In genomic region chr11:23049642-23050041, GRCm38 (mm10) we compare ENCODE assay signal across 28 mouse cellular contexts. TPM values are rescaled to one million over a fixed set of nuclear protein-coding genes. Genes with fewer than 3 reads are reported as not detected.
DNase-seq lines count a peak whose midpoint lies in the region; ATAC-seq and TF ChIP-seq lines count a peak whose summit lies in the region.
"Had no signal": no experiment of that assay in that cellular context is flagged by ENCODE, and none has a peak within 500 bp of the region (broad histone marks: within the 10 kb centered on the region; RNA-seq: fewer than 3 reads in every experiment).

No protein-coding gene starts in this region.

- no peak overlapping the region for H3K9ac ChIP-seq in forebrain, embryonic 14.5 days (ENCODE audit: low read length)
- H3K9ac ChIP-seq in forebrain, embryonic 16.5 days (replicated peaks; ENCODE audit: low read depth, low read length) = no peak overlapping the region
- no peak overlapping the region for H3K9ac ChIP-seq in midbrain, embryonic 14.5 days (replicated peaks; ENCODE audit: low read length)
- H3K9ac ChIP-seq in midbrain, embryonic 13.5 days (replicated peaks) = no peak overlapping the region
- no peak overlapping the region for H3K9ac ChIP-seq in midbrain, embryonic 16.5 days (ENCODE audit: low read depth, low read length)
- H3K9ac ChIP-seq in midbrain, postnatal 0 days (replicated peaks; ENCODE audit: low read length, poor library complexity, severe bottlenecking) = no peak overlapping the region
- H3K9ac ChIP-seq: embryonic facial prominence, embryonic 13.5 days; embryonic facial prominence, embryonic 15.5 days; forebrain, embryonic 12.5 days had no signal

- H3K36me3 ChIP-seq in forebrain, embryonic 14.5 days (ENCODE audit: control insufficient read depth, insufficient read depth, low read length) = no peaks in the 10 kb centered on the region
- no peaks in the 10 kb centered on the region for H3K36me3 ChIP-seq in forebrain, embryonic 16.5 days (ENCODE audit: control insufficient read depth, insufficient read depth)
- H3K36me3 ChIP-seq in midbrain, embryonic 14.5 days (ENCODE audit: control insufficient read depth, insufficient read depth, low read length) = no peaks in the 10 kb centered on the region
- H3K36me3 ChIP-seq in midbrain, embryonic 13.5 days = no peaks in the 10 kb centered on the region
- H3K36me3 ChIP-seq in midbrain, embryonic 16.5 days (ENCODE audit: control insufficient read depth, insufficient read depth, low read length) = no peaks in the 10 kb centered on the region
- H3K36me3 ChIP-seq in midbrain, postnatal 0 days (ENCODE audit: insufficient read depth, low read length) = no peaks in the 10 kb centered on the region
- H3K36me3 ChIP-seq: embryonic facial prominence, embryonic 13.5 days; embryonic facial prominence, embryonic 15.5 days; forebrain, embryonic 10.5 days; forebrain, embryonic 12.5 days; G1E had no signal

- no peak for TF ChIP-seq CTCF in midbrain, postnatal 0 days (IDR thresholded peaks at IDR 0.05)

- intact Hi-C loops in heart, postnatal 25 days (cut with DNase I) = no loop called here

- H3K4me1 ChIP-seq in forebrain, embryonic 14.5 days (ENCODE audit: control insufficient read depth, insufficient read depth, low read length) = no peaks in the 10 kb centered on the region
- H3K4me1 ChIP-seq in forebrain, embryonic 16.5 days (replicated peaks; ENCODE audit: control insufficient read depth, insufficient read depth, low read length) = no peaks in the 10 kb centered on the region
- H3K4me1 ChIP-seq in midbrain, embryonic 14.5 days (ENCODE audit: control insufficient read depth, insufficient read depth, low read length) = no peaks in the 10 kb centered on the region
- H3K4me1 ChIP-seq in midbrain, embryonic 13.5 days (replicated peaks) = 0 out of 2 replicates have a peak, but pooled peaks cover 9% of the 10 kb centered on the region
- peaks cover 6% of the 10 kb centered on the region for H3K4me1 ChIP-seq in midbrain, embryonic 16.5 days (ENCODE audit: control insufficient read depth, insufficient read depth, low read length)
- H3K4me1 ChIP-seq in midbrain, postnatal 0 days (ENCODE audit: insufficient read depth, low read length) = peaks cover 3% of the 10 kb centered on the region; the same call in 1 of the 2 replicates

- no peak overlapping the region for H3K27ac ChIP-seq in forebrain, embryonic 14.5 days (ENCODE audit: low read depth, low read length)
- no peak overlapping the region for H3K27ac ChIP-seq in forebrain, embryonic 16.5 days (ENCODE audit: low read length)
- H3K27ac ChIP-seq in midbrain, embryonic 14.5 days (replicated peaks; ENCODE audit: low read depth, low read length) = no peak overlapping the region
- no peak overlapping the region for H3K27ac ChIP-seq in midbrain, embryonic 13.5 days
- H3K27ac ChIP-seq in midbrain, embryonic 16.5 days (ENCODE audit: low read length) = no peak overlapping the region
- H3K27ac ChIP-seq in midbrain, postnatal 0 days (ENCODE audit: low read depth, low read length) = no peak overlapping the region
- H3K27ac ChIP-seq: embryonic facial prominence, embryonic 13.5 days; embryonic facial prominence, embryonic 15.5 days; forebrain, embryonic 10.5 days; forebrain, embryonic 12.5 days had no signal

- no peak overlapping the region for H3K4me3 ChIP-seq in forebrain, embryonic 14.5 days (ENCODE audit: low read depth, low read length)
- H3K4me3 ChIP-seq in forebrain, embryonic 16.5 days (replicated peaks; ENCODE audit: low read length) = no peak overlapping the region
- H3K4me3 ChIP-seq in midbrain, embryonic 14.5 days (replicated peaks; ENCODE audit: low read depth, low read length) = no peak overlapping the region
- H3K4me3 ChIP-seq in midbrain, embryonic 13.5 days (replicated peaks) = no peak overlapping the region
- no peak overlapping the region for H3K4me3 ChIP-seq in midbrain, embryonic 16.5 days (ENCODE audit: low read depth, low read length)
- no peak overlapping the region for H3K4me3 ChIP-seq in midbrain, postnatal 0 days (ENCODE audit: low read depth, low read length)
- H3K4me3 ChIP-seq: embryonic facial prominence, embryonic 13.5 days; embryonic facial prominence, embryonic 15.5 days; erythroblast, embryonic 14.5 days; forebrain, embryonic 10.5 days; forebrain, embryonic 12.5 days had no signal

- no peaks in the 10 kb centered on the region for H3K27me3 ChIP-seq in forebrain, embryonic 14.5 days (replicated peaks; ENCODE audit: control insufficient read depth, insufficient read depth, low read length)
- no peaks in the 10 kb centered on the region for H3K27me3 ChIP-seq in forebrain, embryonic 16.5 days (replicated peaks; ENCODE audit: control insufficient read depth, insufficient read depth, low read length)
- H3K27me3 ChIP-seq in midbrain, embryonic 14.5 days (ENCODE audit: control insufficient read depth, insufficient read depth, low read length) = no peaks in the 10 kb centered on the region
- no peaks in the 10 kb centered on the region for H3K27me3 ChIP-seq in midbrain, embryonic 13.5 days
- no peaks in the 10 kb centered on the region for H3K27me3 ChIP-seq in midbrain, embryonic 16.5 days (ENCODE audit: control insufficient read depth, insufficient read depth, low read depth, low read length)
- no peaks in the 10 kb centered on the region for H3K27me3 ChIP-seq in midbrain, postnatal 0 days (ENCODE audit: insufficient read depth, low read length)
- H3K27me3 ChIP-seq: CH12.LX; embryonic facial prominence, embryonic 13.5 days; embryonic facial prominence, embryonic 15.5 days; forebrain, embryonic 12.5 days had no signal

- H3K9me3 ChIP-seq in forebrain, embryonic 14.5 days (replicated peaks; ENCODE audit: control insufficient read depth, low read length) = no peaks in the 10 kb centered on the region
- no peaks in the 10 kb centered on the region for H3K9me3 ChIP-seq in forebrain, embryonic 16.5 days (ENCODE audit: control insufficient read depth, low read length)
- no peaks in the 10 kb centered on the region for H3K9me3 ChIP-seq in midbrain, embryonic 14.5 days (ENCODE audit: control insufficient read depth, low read length)
- H3K9me3 ChIP-seq in midbrain, embryonic 13.5 days = no peaks in the 10 kb centered on the region
- no peaks in the 10 kb centered on the region for H3K9me3 ChIP-seq in midbrain, embryonic 16.5 days (replicated peaks; ENCODE audit: control insufficient read depth, low read length, poor library complexity, severe bottlenecking)
- H3K9me3 ChIP-seq in midbrain, postnatal 0 days (ENCODE audit: low read length) = no peaks in the 10 kb centered on the region
- H3K9me3 ChIP-seq: embryonic facial prominence, embryonic 13.5 days; embryonic facial prominence, embryonic 15.5 days; forebrain, embryonic 10.5 days; forebrain, embryonic 12.5 days; G1E had no signal

- peak; percentile 8 for DNase-seq in forebrain, embryonic 14.5 days (ENCODE audit: low spot score)
- peak; percentile 25 for DNase-seq in midbrain, embryonic 14.5 days
- no peak for DNase-seq in midbrain, postnatal 0 days (ENCODE audit: low spot score)
- DNase-seq in heart, postnatal 25 days (ENCODE audit: low spot score) = no peak
- DNase-seq: adrenal gland, adult 8-10 months; adrenal gland, postnatal 14 days; adrenal gland, postnatal 36 days; B cell, adult 2 months; cerebellum, adult 11 months; cerebellum, adult 18-20 months; cerebellum, adult 8-10 months; cerebellum, adult 9-11 months; cerebellum, postnatal 14 days; cerebellum, postnatal 36 days; embryo, embryonic 11 days had no signal

- H3K4me2 ChIP-seq in forebrain, embryonic 14.5 days (ENCODE audit: low read length) = no peak overlapping the region
- H3K4me2 ChIP-seq in forebrain, embryonic 16.5 days (ENCODE audit: low read length) = no peak overlapping the region
- H3K4me2 ChIP-seq in midbrain, embryonic 14.5 days (ENCODE audit: low read length) = no peak overlapping the region
- no peak overlapping the region for H3K4me2 ChIP-seq in midbrain, embryonic 13.5 days (replicated peaks)
- no peak overlapping the region for H3K4me2 ChIP-seq in midbrain, embryonic 16.5 days (ENCODE audit: low read length)
- H3K4me2 ChIP-seq in midbrain, postnatal 0 days (ENCODE audit: low read depth, low read length, poor library complexity, severe bottlenecking) = no peak overlapping the region
- H3K4me2 ChIP-seq: embryonic facial prominence, embryonic 13.5 days; embryonic facial prominence, embryonic 15.5 days; forebrain, embryonic 12.5 days had no signal

- no peak for ATAC-seq in forebrain, embryonic 14.5 days
- no peak for ATAC-seq in forebrain, embryonic 16.5 days
- no peak for ATAC-seq in midbrain, embryonic 14.5 days (ENCODE audit: low FRiP score, low TSS enrichment)
- no peak for ATAC-seq in midbrain, embryonic 13.5 days
- ATAC-seq in midbrain, embryonic 16.5 days = peak; percentile 67; the same call in 1 of the 2 replicates
- ATAC-seq in midbrain, postnatal 0 days (ENCODE audit: low FRiP score) = no peak
- ATAC-seq: activated CD4-positive, CD25-positive, alpha-beta regulatory T cell, adult 4 months; CD4-positive, CD25-positive, alpha-beta regulatory T cell, adult 4 months; Patski had no signal

RNA-seq across cellular contexts. Expression of gene Fam161a, which starts 42.3 kb away (rescaled TPM):
- 3.2 and 4.1 TPM in 2 replicates for polyA plus RNA-seq in forebrain, embryonic 14.5 days (2014; fragmentation: Nextera tagmentation; extraction: Ambion mirVana)
- polyA plus RNA-seq in forebrain, embryonic 16.5 days (2015; fragmentation: Nextera tagmentation; extraction: Ambion mirVana) = 3.6 and 3.9 TPM in 2 replicates
- polyA plus RNA-seq in midbrain, embryonic 14.5 days (2014; fragmentation: Nextera tagmentation; extraction: Ambion mirVana) = 3.7 and 5.1 TPM in 2 replicates
- 4.8 and 5.0 TPM in 2 replicates for polyA plus RNA-seq in midbrain, embryonic 13.5 days (2015; fragmentation: Nextera tagmentation; extraction: Ambion mirVana)
- 5.4 and 6.7 TPM in 2 replicates for polyA plus RNA-seq in midbrain, embryonic 16.5 days (2015; fragmentation: Nextera tagmentation; extraction: Ambion mirVana)
- 4.6 and 5.4 TPM in 2 replicates for total RNA-seq in midbrain, postnatal 0 days (2014; rRNA removed)
- 4.2 and 6.1 TPM in 2 replicates for polyA plus RNA-seq in midbrain, postnatal 0 days (2015; fragmentation: Nextera tagmentation; extraction: Ambion mirVana)
- 1 to 10 TPM; 1.5 to 1.6 TPM for total RNA-seq in heart, postnatal 25 days (2021)

RNA-seq across cellular contexts. Expression of gene Cct4, which starts 59.3 kb away (rescaled TPM):
- polyA plus RNA-seq in forebrain, embryonic 14.5 days (2014; fragmentation: Nextera tagmentation; extraction: Ambion mirVana) = 378 and 395 TPM in 2 replicates
- polyA plus RNA-seq in forebrain, embryonic 16.5 days (2015; fragmentation: Nextera tagmentation; extraction: Ambion mirVana) = 335 and 378 TPM in 2 replicates
- polyA plus RNA-seq in midbrain, embryonic 14.5 days (2014; fragmentation: Nextera tagmentation; extraction: Ambion mirVana) = 287 and 336 TPM in 2 replicates
- polyA plus RNA-seq in midbrain, embryonic 13.5 days (2015; fragmentation: Nextera tagmentation; extraction: Ambion mirVana) = 315 and 322 TPM in 2 replicates
- polyA plus RNA-seq in midbrain, embryonic 16.5 days (2015; fragmentation: Nextera tagmentation; extraction: Ambion mirVana) = 276 and 291 TPM in 2 replicates
- total RNA-seq in midbrain, postnatal 0 days (2014; rRNA removed) = 139 and 213 TPM in 2 replicates
- polyA plus RNA-seq in midbrain, postnatal 0 days (2015; fragmentation: Nextera tagmentation; extraction: Ambion mirVana) = 227 and 230 TPM in 2 replicates
- 100 to 1,000 TPM; 114 to 121 TPM for total RNA-seq in heart, postnatal 25 days (2021)

Comparison
In these comparisons a context has a peak if more than half of its experiments do, and no peak if none do; other contexts are left out.
1. DNase-seq: peak in forebrain, embryonic 14.5 days (single experiment) and midbrain, embryonic 14.5 days (single experiment); none in midbrain, postnatal 0 days (single experiment) and heart, postnatal 25 days (single experiment).